Mouse (Mus musculus) hindbrain, postnatal 0 days (tissue): Measurements from ENCODE around the gene Dennd1a. TPM values are rescaled to one million over a fixed set of nuclear protein-coding genes. Genes with fewer than 3 reads are reported as not detected.

Source experiments
- ATAC-seq: fragments of 200-750 bp; cut with Nextera tagmentation; 2 replicates; pipeline ENCODE4 v1.8.0; 2017; ENCODE audit warnings: mild to moderate bottlenecking, moderate TSS enrichment, moderate library complexity
- DNase-seq: peaks from one replicate; pipeline ENCODE4 v3.0.0-alpha.2; 2015; ENCODE audit warnings: low spot score
- H3K27ac ChIP-seq: fragments of 300-500 bp; sonication (generic); 2 replicates; pipeline ENCODE4 v1.5.1; 2014; ENCODE audit warnings: mild to moderate bottlenecking
- H3K27me3 ChIP-seq: fragments of 300-500 bp; sonication (generic); 2 replicates; pipeline ENCODE4 v1.6.1; 2014; ENCODE audit warnings: low read length, mixed read lengths; ENCODE audit not compliant: insufficient read depth
- H3K36me3 ChIP-seq: fragments of 300-500 bp; sonication (generic); 2 replicates; pipeline ENCODE4 v1.6.1; 2014; ENCODE audit warnings: low read length, mixed read lengths; ENCODE audit not compliant: insufficient read depth
- H3K4me1 ChIP-seq: fragments of 300-500 bp; sonication (generic); 2 replicates; pipeline ENCODE4 v1.6.1; 2014; ENCODE audit warnings: antibody characterized with exemption, low read length, mixed read lengths; ENCODE audit not compliant: insufficient read depth
- H3K4me2 ChIP-seq: fragments of 300-500 bp; sonication (generic); 2 replicates; pipeline ENCODE4 v1.6.1; 2014; ENCODE audit warnings: low read depth, mild to moderate bottlenecking, low read length, moderate library complexity, mixed read lengths
- H3K4me3 ChIP-seq: fragments of 300-500 bp; sonication (generic); 2 replicates; pipeline ENCODE4 v1.5.1; 2014; ENCODE audit warnings: low read length
- H3K9ac ChIP-seq: fragments of 300-500 bp; sonication (generic); replicated peaks from 2 replicates; pipeline ENCODE4 v1.6.1; 2014; ENCODE audit warnings: mild to moderate bottlenecking, low read length, moderate library complexity, mixed read lengths
- H3K9me3 ChIP-seq: fragments of 300-500 bp; sonication (generic); 2 replicates; pipeline ENCODE4 v1.6.1; 2016; ENCODE audit warnings: low read length, mixed read lengths
- CTCF ChIP-seq: IDR thresholded peaks from 2 replicates; pipeline ENCODE4 v1.5.1; 2016; ENCODE audit warnings: antibody characterized with exemption, control low read depth, low read depth
- WGBS: fragments of 180-500 bp; shearing (Covaris S2); extraction: QIAGEN DNeasy Blood & Tissue Kit; methylation state at CpG from one replicate; pipeline ENCODE4 v1.1.7; 2014; 5-methylcytosine and 5-hydroxymethylcytosine counted together
- polyA plus RNA-seq: library from polyadenylated mRNA; unstranded; fragments of >200 nt; fragmentation: Nextera tagmentation; extraction: Ambion mirVana; gene quantifications from 2 replicates; pipeline ENCODE4 v1.2.1, GENCODE M21; 2015
- total RNA-seq: library from RNA; depleted of rRNA; stranded (reverse); fragments of >200 nt; gene quantifications from 2 replicates; pipeline ENCODE4 v1.2.3, GENCODE M21; 2014

Dennd1a gene
- total and polyA plus RNA-seq, 2 experiments from 2014 or later, result 14.4 to 51.9 TPM

- no peak overlapping the region for H3K4me3 ChIP-seq
- H3K36me3 ChIP-seq, result no peaks in the 10 kb centered on the region
- WGBS, result 47% methylated on average over 4 of the region's 4 CpGs
- no peaks in the 10 kb centered on the region for H3K4me1 ChIP-seq
- peak; percentile 98 for TF ChIP-seq CTCF
- ATAC-seq (peak; percentile 72), DNase-seq (peak; percentile 85)
- H3K9ac ChIP-seq, result no peak overlapping the region
- no peak overlapping the region for H3K27ac ChIP-seq
- no peaks in the 10 kb centered on the region for H3K27me3 ChIP-seq
- H3K9me3 ChIP-seq, result no peaks in the 10 kb centered on the region
- no peak overlapping the region for H3K4me2 ChIP-seq
Measured at GRCm38 (mm10) chr2:37802610-37803212, 484.5 kb downstream of the Dennd1a start.

DNA sequence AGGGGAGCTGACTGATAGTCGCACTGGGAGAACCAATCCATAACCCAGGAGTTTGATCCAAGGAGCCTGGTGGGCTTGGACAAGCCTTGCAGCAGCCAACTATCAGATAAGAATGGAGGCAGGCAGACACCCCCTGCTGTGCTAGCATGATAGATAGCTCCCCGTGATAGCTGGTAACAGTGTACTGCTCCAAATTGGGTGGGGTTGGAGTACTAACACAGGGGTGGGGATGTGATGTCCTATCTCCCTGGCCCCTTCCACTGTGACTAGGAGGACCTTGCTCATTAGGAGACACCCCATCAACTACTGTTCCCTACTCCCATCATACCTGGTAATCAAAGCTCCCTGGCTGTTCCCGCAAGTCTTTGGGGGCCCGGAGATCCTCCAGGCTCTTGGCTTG is 485.5 kb downstream of the Dennd1a start:
- Histone ChIP-seq H3K9ac (no peak overlapping the region), H3K9me3 (no peaks in the 10 kb centered on the region), H3K27me3 (no peaks in the 10 kb centered on the region), H3K4me3 (no peak overlapping the region), H3K4me2 (no peak overlapping the region), H3K27ac (no peak overlapping the region), H3K4me1 (no peaks in the 10 kb centered on the region), H3K36me3 (no peaks in the 10 kb centered on the region)
- DNase-seq (no peak), ATAC-seq (no peak)
- TF ChIP-seq CTCF, result no peak
- WGBS, result 85% methylated on average over 4 of the region's 4 CpGs

DNA sequence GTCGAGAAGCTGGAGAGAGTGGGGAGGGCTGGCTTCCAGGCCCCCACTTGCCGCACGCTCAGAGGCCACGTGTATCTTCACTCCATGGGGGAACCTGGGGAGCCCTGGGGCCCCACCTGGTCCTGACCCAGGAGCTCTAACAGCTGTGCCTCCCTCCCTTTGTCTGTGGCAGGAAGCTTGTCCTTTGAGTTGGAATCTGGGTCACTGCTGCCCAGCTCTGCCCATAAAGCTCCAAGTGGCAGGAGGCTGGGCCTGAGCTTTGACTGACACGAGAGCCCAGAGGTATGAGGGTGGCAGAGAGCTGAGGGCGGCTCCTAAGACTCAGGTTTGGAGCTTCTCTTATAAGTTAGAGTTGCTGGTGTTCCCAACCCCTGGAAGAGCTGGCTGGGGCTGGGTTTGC is 488.1 kb downstream of the Dennd1a start:
- 59% methylated on average over 6 of the region's 6 CpGs for WGBS
- no peak for TF ChIP-seq CTCF
- Histone ChIP-seq H3K36me3 (no peaks in the 10 kb centered on the region), H3K27ac (no peak overlapping the region), H3K4me3 (no peak overlapping the region), H3K9ac (no peak overlapping the region), H3K4me2 (no peak overlapping the region), H3K27me3 (no peaks in the 10 kb centered on the region), H3K9me3 (no peaks in the 10 kb centered on the region), H3K4me1 (no peaks in the 10 kb centered on the region)
- DNase-seq, result no peak
- no peak for ATAC-seq

DNA sequence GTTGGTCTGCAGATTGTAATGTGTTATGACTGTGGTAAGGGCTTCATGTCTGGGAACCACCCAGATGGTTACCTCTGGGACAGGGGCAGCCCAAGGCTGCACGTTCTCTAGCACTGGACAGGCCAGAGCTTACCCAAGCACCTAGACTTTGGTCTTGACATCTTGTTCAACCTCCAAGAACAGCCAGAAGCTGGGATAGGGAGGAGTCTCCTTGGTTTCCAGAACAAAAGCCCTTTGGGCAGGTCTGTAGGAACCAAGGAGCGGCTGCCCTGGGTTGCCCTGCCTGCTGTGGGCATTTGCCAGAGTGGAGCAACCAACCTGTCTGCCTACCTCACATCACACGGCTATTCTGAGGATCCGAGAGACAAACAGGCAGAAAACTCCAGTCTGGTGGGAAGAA is 490.1 kb downstream of the Dennd1a start:
- no peak for TF ChIP-seq CTCF
- Histone ChIP-seq H3K4me1 (no peaks in the 10 kb centered on the region), H3K36me3 (no peaks in the 10 kb centered on the region), H3K9me3 (no peaks in the 10 kb centered on the region), H3K27me3 (no peaks in the 10 kb centered on the region; the same call in 1 of the 2 replicates), H3K4me3 (no peak overlapping the region), H3K9ac (no peak overlapping the region), H3K27ac (no peak overlapping the region), H3K4me2 (no peak overlapping the region)
- DNase-seq, result no peak
- 89% methylated on average over 4 of the region's 4 CpGs for WGBS
- no peak for ATAC-seq

DNA sequence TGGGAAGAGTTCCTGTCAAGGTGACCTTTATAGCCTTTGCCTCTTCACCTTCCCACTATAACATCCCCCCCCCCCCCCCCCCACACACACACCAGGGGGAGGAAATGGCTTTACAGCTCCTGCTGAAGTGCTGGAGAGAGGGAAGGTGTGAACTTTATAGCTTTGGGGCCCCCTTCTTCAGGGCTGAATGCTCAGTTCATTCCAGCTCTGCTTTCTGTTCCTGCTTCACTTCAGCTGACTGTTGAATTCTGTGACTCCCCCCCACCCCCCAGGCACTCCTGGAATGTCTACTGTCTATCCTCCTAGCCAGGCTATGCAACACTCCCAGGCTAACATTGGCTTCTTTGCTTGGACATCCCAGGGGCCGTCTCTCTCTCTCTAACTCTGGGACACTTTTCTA is 491.2 kb downstream of the Dennd1a start:
- Histone ChIP-seq H3K4me2 (no peak overlapping the region), H3K9ac (no peak overlapping the region), H3K27ac (no peak overlapping the region), H3K36me3 (no peaks in the 10 kb centered on the region), H3K27me3 (no peaks in the 10 kb centered on the region; the same call in 1 of the 2 replicates), H3K4me3 (no peak overlapping the region), H3K4me1 (no peaks in the 10 kb centered on the region), H3K9me3 (no peaks in the 10 kb centered on the region)
- 80% methylated on average over 1 of the region's 1 CpGs for WGBS
- TF ChIP-seq CTCF, result no peak
- ATAC-seq (no peak), DNase-seq (no peak)

GRCm38 (mm10) chr2:37791340-37791739 is 495.9 kb downstream of the Dennd1a start:
- Histone ChIP-seq H3K27me3 (no peaks in the 10 kb centered on the region; the same call in 1 of the 2 replicates), H3K4me3 (no peak overlapping the region), H3K4me1 (peaks cover 8% of the 10 kb centered on the region; the same call in 1 of the 2 replicates), H3K9me3 (no peaks in the 10 kb centered on the region), H3K27ac (no peak overlapping the region), H3K36me3 (no peaks in the 10 kb centered on the region), H3K9ac (no peak overlapping the region), H3K4me2 (no peak overlapping the region)
- no peak for TF ChIP-seq CTCF
- ATAC-seq, result no peak
- DNase-seq, result no peak
- 69% methylated on average over 4 of the region's 4 CpGs for WGBS

- no peak overlapping the region for H3K4me2 ChIP-seq
- DNase-seq (no peak), ATAC-seq (no peak)
- no peaks in the 10 kb centered on the region for H3K9me3 ChIP-seq
- H3K9ac ChIP-seq, result no peak overlapping the region
- no peak overlapping the region for H3K4me3 ChIP-seq
- H3K36me3 ChIP-seq, result no peaks in the 10 kb centered on the region
- 83% methylated on average over 14 of the region's 14 CpGs for WGBS
- peaks cover 8% of the 10 kb centered on the region; the same call in 1 of the 2 replicates for H3K4me1 ChIP-seq
- no peak overlapping the region for H3K27ac ChIP-seq
- H3K27me3 ChIP-seq, result no peaks in the 10 kb centered on the region; the same call in 1 of the 2 replicates
- no peak for TF ChIP-seq CTCF
Measured at GRCm38 (mm10) chr2:37790738-37791137, 496.5 kb downstream of the Dennd1a start.
